Mouse (Mus musculus): ENCODE data around the gene Sult1d1. TPM values are rescaled to one million over a fixed set of nuclear protein-coding genes. Genes with fewer than 3 reads are reported as not detected.
"Not testable (repeated sequence)": the region's sequence is repeated elsewhere in the genome, so short reads cannot be mapped to it uniquely, and the experiment has no call there.

The Sult1d1 gene
- not detected for total RNA-seq (2021)

GRCm38 (mm10) chr5:87568845-87569244 is at the start of gene Sult1d1:
Gene Sult1d1, minus strand, starts transcription at chr5:87569027.
- DNase-seq (ENCODE audit: low spot score in 2 of 2): no peak
- intact Hi-C loops (cut with DNase I): no loop called here

GRCm38 (mm10) chr5:87615128-87615390 is 46.2 kb upstream of the Sult1d1 start:
- intact Hi-C loops (cut with DNase I): no loop called here
- DNase-seq (ENCODE audit: low spot score in 2 of 2): no peak

GRCm38 (mm10) chr5:87614364-87615127 is 45.7 kb upstream of the Sult1d1 start:
- DNase-seq (ENCODE audit: low spot score in 2 of 2): no peak
- intact Hi-C loops (cut with DNase I): no loop called here

GRCm38 (mm10) chr5:87601018-87601417 is 32.2 kb upstream of the Sult1d1 start:
- intact Hi-C loops (cut with DNase I): no loop called here
- DNase-seq (ENCODE audit: low spot score in 2 of 2): no peak

- DNase-seq (ENCODE audit: low spot score in 2 of 2): no peak
- intact Hi-C loops (cut with DNase I): no loop called here
Measured at GRCm38 (mm10) chr5:87597891-87598290, 29.1 kb upstream of the Sult1d1 start.

GRCm38 (mm10) chr5:87591494-87591893 is 22.7 kb upstream of the Sult1d1 start, which contains the start of gene Sult1e1:
Gene Sult1e1, minus strand, starts transcription at chr5:87591594.
- no peak for DNase-seq (ENCODE audit: low spot score in 2 of 2)
- intact Hi-C loops (cut with DNase I): no loop called here

- intact Hi-C loops (cut with DNase I): no loop called here
Measured at GRCm38 (mm10) chr5:87589916-87590315, 21.1 kb upstream of the Sult1d1 start.

GRCm38 (mm10) chr5:87580389-87580788 is 11.6 kb upstream of the Sult1d1 start:
- no peak for DNase-seq (ENCODE audit: low spot score in 2 of 2)
- intact Hi-C loops (cut with DNase I): no loop called here

More at GRCm38 (mm10) chr5:87589916-87590315, 21.1 kb upstream of the Sult1d1 start:
- DNase-seq (ENCODE audit: low spot score in 2 of 2): no peak

GRCm38 (mm10) chr5:87574174-87574573 is 5.3 kb upstream of the Sult1d1 start:
- intact Hi-C loops (cut with DNase I): no loop called here
- no peak for DNase-seq (ENCODE audit: low spot score in 2 of 2)

- intact Hi-C loops (cut with DNase I): no loop called here
- no peak for DNase-seq (ENCODE audit: low spot score in 2 of 2)
Measured at GRCm38 (mm10) chr5:87573490-87573889, 4.7 kb upstream of the Sult1d1 start.

- intact Hi-C loops (cut with DNase I): no loop called here
- DNase-seq (ENCODE audit: low spot score in 2 of 2): no peak
Measured at GRCm38 (mm10) chr5:87572781-87573180, 4.0 kb upstream of the Sult1d1 start.

GRCm38 (mm10) chr5:87567306-87567705 is 1.5 kb downstream of the Sult1d1 start:
- intact Hi-C loops (cut with DNase I): no loop called here

GRCm38 (mm10) chr5:87562966-87563365 is 5.9 kb downstream of the Sult1d1 start:
- DNase-seq (ENCODE audit: low spot score in 2 of 2): no peak
- intact Hi-C loops (cut with DNase I): no loop called here

More at GRCm38 (mm10) chr5:87567306-87567705, 1.5 kb downstream of the Sult1d1 start:
- DNase-seq (ENCODE audit: low spot score in 2 of 2): no peak

- DNase-seq (ENCODE audit: low spot score in 2 of 2): no peak
- intact Hi-C loops (cut with DNase I): no loop called here
Measured at GRCm38 (mm10) chr5:87562526-87562925, 6.3 kb downstream of the Sult1d1 start.

GRCm38 (mm10) chr5:87560145-87560544 is 8.7 kb downstream of the Sult1d1 start:
- no peak for DNase-seq (ENCODE audit: low spot score in 2 of 2)
- intact Hi-C loops (cut with DNase I): no loop called here

- intact Hi-C loops (cut with DNase I): loop anchor here (5.0 kb wide), 1 partner anchor 34 kb away; no protein-coding TSS in a partner anchor
- DNase-seq (ENCODE audit: low spot score in 2 of 2): no peak
Measured at GRCm38 (mm10) chr5:87550935-87551334, 17.9 kb downstream of the Sult1d1 start.

GRCm38 (mm10) chr5:87538111-87538510 is 30.7 kb downstream of the Sult1d1 start, which contains the start of gene Sult1b1:
Gene Sult1b1, minus strand, starts transcription at chr5:87538195.
- intact Hi-C loops (cut with DNase I): no loop called here
- DNase-seq (ENCODE audit: low spot score in 2 of 2): no peak

- intact Hi-C loops (cut with DNase I): no loop called here
- DNase-seq (ENCODE audit: low spot score in 2 of 2): no peak
Measured at GRCm38 (mm10) chr5:87535994-87536644, 32.7 kb downstream of the Sult1d1 start.

- intact Hi-C loops (cut with DNase I): no loop called here
Measured at GRCm38 (mm10) chr5:87532288-87532687, 36.5 kb downstream of the Sult1d1 start.

GRCm38 (mm10) chr5:87523561-87523960 is 45.3 kb downstream of the Sult1d1 start:
- intact Hi-C loops (cut with DNase I); DNase-seq (ENCODE audit: low spot score in 2 of 2): not testable (repeated sequence)

More at GRCm38 (mm10) chr5:87532288-87532687, 36.5 kb downstream of the Sult1d1 start:
- no peak for DNase-seq (ENCODE audit: low spot score in 2 of 2)

All from left cerebral cortex, postnatal 25 days (tissue).